Mouse (Mus musculus): ENCODE measurements around the gene Pcnx3. TPM values are rescaled to one million over a fixed set of nuclear protein-coding genes. Genes with fewer than 3 reads are reported as not detected.

Pcnx3 gene
- polyA plus RNA-seq (2015; fragmentation: Nextera tagmentation; extraction: Ambion mirVana): 8.9 and 14.2 TPM in 2 replicates

DNA sequence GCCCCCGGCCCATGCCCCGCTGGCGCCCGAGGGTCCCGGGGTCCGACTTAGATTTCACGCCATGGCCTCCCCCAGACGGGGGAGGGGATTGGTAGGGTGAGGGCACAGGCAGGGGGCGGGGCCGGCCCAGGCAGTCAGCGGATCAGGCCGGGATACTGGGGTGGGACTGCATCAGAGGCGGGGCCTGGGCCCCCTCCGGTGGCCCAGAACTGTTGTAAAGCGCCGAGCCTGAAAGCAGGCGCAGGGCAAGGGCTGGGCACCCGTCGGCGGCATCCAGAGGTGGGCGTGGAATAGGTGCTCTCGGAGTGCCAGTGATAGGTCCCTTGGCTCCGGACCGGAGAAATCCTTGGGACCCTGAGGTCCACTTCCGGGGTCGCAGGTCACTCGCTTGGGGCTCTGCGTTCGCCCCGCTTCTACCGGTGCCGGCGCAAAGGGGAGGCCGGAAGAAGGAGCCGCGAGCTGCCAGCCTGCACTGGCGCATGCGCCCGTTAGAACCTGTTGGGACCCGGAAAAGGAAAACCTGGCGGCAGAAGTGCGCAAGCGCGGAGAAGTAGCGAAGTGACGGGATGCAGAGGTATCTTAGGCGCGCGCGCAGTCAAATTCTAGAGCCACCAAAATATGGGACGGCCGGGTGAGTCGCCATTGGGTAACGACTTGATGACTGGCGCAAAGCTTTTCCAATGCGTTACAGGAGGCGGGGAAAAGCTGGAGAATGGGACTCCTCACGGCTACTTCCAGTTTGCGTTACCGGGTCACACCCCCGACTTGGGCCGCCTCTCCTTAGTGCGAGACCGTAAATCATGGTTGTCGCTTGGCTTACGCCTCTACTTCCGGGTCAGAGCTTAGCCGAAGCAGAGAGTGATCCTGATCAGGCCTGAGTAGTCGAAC is at the start of gene Pcnx3, which contains the start of gene Map3k11:
Pcnx3 (minus strand) TSS at position 709 of the 888 bp plus-strand sequence.
Map3k11 (plus strand) TSS at position 543 of the 888 bp plus-strand sequence.
- H3K27me3 ChIP-seq: no peaks in the 10 kb centered on the region
- H3K4me2 ChIP-seq: peak within 1 kb of the TSS; percentile 98
- peak within 1 kb of the TSS; percentile 97 for H3K27ac ChIP-seq
- peak; percentile 90 for ATAC-seq (replicated peaks; ENCODE audit: insufficient number of reproducible peaks, insufficient read depth, low FRiP score, low read depth)
- H3K9me3 ChIP-seq (replicated peaks): no peaks in the 10 kb centered on the region
- peaks cover 47% of the 10 kb centered on the region for H3K4me1 ChIP-seq (replicated peaks)
- under 1% methylated on average over 68 of the region's 69 CpGs for WGBS
- H3K36me3 ChIP-seq: peaks cover 38% of the 10 kb centered on the region
- H3K9ac ChIP-seq: peak within 1 kb of the TSS; percentile 92
- H3K4me3 ChIP-seq: peak within 1 kb of the TSS; percentile 94

DNA sequence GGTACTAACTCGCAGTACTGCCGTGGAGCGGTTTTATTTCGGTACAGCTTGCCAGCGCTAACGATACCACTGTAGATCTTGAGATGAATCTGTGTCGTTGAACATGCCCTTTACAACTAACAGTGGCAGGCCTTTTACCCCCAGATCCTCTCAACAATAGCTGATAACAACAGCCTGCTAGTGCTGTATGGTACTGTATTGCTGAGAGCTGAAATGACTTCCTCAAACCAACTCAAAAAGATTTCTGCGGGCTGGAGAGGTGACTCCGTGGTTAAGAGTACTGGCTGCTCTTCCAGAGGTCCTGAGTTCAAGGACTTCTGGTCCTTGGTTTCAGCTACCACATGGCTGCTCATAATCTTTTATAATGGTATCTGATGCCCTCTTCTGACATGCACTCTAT is 45.6 kb upstream of the Pcnx3 start:
- peaks cover 5% of the 10 kb centered on the region; the same call in 1 of the 2 replicates for H3K36me3 ChIP-seq
- H3K9me3 ChIP-seq (replicated peaks): no peaks in the 10 kb centered on the region
- no peak overlapping the region for H3K9ac ChIP-seq
- WGBS: 74% methylated on average over 9 of the region's 9 CpGs
- no peak overlapping the region for H3K4me3 ChIP-seq
- H3K27ac ChIP-seq: no peak overlapping the region
- H3K4me1 ChIP-seq (replicated peaks): peaks cover 25% of the 10 kb centered on the region
- peaks cover 18% of the 10 kb centered on the region; the same call in 1 of the 2 replicates for H3K27me3 ChIP-seq
- ATAC-seq (replicated peaks; ENCODE audit: insufficient number of reproducible peaks, insufficient read depth, low FRiP score, low read depth): no peak
- H3K4me2 ChIP-seq: no peak overlapping the region

DNA sequence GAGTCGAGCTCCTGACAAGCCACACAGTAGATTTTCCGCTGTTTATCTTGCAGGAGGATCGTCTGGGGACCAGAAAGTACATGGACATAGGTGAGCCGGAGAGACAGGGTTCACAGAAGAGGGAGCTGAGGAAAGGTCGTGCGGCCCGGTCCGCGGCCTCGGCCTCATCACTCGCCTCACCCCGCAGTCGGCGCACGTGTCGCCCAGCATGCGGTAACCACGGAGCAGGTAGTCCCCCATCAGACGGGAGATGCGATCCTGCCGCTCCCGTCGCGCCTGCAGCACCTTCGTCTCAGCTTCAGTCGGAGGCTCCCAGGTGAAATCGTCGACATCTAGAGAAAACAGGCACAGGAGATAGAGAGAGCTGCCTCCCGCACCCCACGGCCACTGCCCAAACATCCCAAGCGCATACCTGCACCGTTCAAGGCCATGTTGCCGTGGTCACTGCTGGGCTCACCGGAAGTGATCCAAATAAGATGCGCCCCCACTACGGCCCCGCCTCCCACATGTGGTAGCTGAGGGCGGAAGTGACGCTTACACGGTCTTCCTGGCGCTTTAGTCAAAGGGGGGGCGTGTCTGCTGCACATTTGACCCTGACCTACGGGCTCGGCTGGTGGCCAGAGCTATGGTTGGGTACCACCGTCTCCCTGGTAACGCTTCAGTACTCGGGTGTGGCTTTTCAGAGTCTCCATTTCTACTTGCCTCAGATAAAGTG is 42.7 kb upstream of the Pcnx3 start:
- under 1% methylated on average over 47 of the region's 47 CpGs for WGBS
- Histone ChIP-seq H3K27me3 (peaks cover 9% of the 10 kb centered on the region; the same call in 1 of the 2 replicates), H3K9ac (peak overlapping the region; percentile 72), H3K27ac (peak overlapping the region; percentile 48; the same call in 1 of the 2 replicates), H3K36me3 (peaks cover 5% of the 10 kb centered on the region; the same call in 1 of the 2 replicates), H3K4me1 (replicated peaks) (peaks cover 46% of the 10 kb centered on the region), H3K4me2 (peak overlapping the region; percentile 76), H3K9me3 (replicated peaks) (no peaks in the 10 kb centered on the region), H3K4me3 (peak overlapping the region; percentile 78)
- peak; percentile 73 for ATAC-seq (replicated peaks; ENCODE audit: insufficient number of reproducible peaks, insufficient read depth, low FRiP score, low read depth)

DNA sequence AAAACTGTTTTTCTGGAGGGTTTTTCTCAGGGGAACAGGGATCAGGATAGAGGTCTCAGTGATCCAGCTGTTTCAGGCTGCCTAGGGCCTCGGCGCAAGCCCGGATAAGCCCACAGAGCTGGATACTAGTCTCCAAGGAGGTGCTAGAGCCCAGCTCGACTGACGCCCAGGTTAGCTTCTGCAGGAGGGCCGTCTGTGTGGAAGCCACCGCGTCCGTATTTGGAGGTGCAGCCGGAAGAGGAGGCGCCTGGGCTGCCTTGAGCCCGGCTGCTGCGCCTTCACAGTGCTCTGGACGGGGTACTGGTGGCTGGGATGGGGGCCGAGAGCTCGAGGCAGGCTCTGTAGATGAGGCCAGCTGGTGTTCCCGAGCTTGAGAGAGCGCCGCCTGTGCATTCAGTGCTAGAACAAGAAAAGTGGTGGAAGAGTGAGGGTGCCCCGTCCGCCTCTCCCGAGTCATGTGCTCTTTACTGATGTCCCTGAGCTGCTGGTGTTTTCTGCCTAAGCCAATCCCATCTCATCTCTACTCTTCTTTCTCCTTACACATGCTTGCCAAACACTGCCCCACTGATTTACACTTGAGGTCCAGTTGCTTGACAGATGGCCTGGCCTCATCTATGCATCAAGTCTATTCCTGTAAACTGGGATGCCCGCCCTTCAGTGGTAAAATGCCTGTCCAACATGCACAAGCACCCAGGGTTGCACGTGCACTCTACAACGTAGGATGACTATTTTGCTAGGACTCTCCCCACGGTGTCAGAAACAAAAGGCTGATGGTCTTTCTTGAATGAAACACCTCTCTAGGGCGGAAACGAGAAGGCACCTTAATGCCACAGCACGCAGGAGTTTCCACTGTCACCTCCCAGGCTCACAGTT is 41.8 kb upstream of the Pcnx3 start:
- WGBS: 71% methylated on average over 29 of the region's 29 CpGs
- no peak for ATAC-seq (replicated peaks; ENCODE audit: insufficient number of reproducible peaks, insufficient read depth, low FRiP score, low read depth)
- H3K36me3 ChIP-seq: peaks cover 5% of the 10 kb centered on the region; the same call in 1 of the 2 replicates
- peak overlapping the region; percentile 76 for H3K4me2 ChIP-seq
- no peak overlapping the region for H3K27ac ChIP-seq
- H3K9me3 ChIP-seq (replicated peaks): no peaks in the 10 kb centered on the region
- H3K9ac ChIP-seq: peak overlapping the region; percentile 72
- peaks cover 49% of the 10 kb centered on the region for H3K4me1 ChIP-seq (replicated peaks)
- H3K4me3 ChIP-seq: peak overlapping the region; percentile 78
- H3K27me3 ChIP-seq: peaks cover 1% of the 10 kb centered on the region; the same call in 1 of the 2 replicates

DNA sequence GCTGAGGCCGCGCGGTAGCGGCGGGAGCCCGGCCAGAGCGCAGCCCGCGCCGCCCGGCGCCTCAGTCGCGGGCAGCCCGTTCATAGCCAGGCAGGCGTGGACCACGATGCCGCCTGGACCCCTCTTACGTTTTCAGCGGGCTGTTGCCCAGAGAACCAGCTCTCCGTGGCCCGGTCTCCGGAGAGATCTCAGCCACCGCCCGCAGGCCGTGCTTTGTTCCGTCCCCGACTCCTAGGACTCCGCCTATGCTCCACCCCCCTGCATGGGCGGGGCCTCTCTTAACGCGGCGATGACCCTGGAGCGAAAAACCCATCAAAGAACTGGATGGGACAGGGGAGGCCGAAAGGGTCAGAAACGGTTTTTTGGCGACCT is 40.7 kb upstream of the Pcnx3 start, which contains the start of gene Fam89b:
Fam89b (minus strand) TSS at position 210 of the 372 bp plus-strand sequence.
- Histone ChIP-seq H3K4me2 (peak within 1 kb of the TSS; percentile 84), H3K4me1 (replicated peaks) (peaks cover 59% of the 10 kb centered on the region), H3K36me3 (peaks cover 5% of the 10 kb centered on the region; the same call in 1 of the 2 replicates), H3K27me3 (no peaks in the 10 kb centered on the region), H3K9ac (peak within 1 kb of the TSS; percentile 94), H3K4me3 (peak within 1 kb of the TSS; percentile 78), H3K9me3 (replicated peaks) (no peaks in the 10 kb centered on the region), H3K27ac (peak within 1 kb of the TSS; percentile 93)
- ATAC-seq (replicated peaks; ENCODE audit: insufficient number of reproducible peaks, insufficient read depth, low FRiP score, low read depth): peak; percentile 72
- WGBS: under 1% methylated on average over 35 of the region's 37 CpGs

DNA sequence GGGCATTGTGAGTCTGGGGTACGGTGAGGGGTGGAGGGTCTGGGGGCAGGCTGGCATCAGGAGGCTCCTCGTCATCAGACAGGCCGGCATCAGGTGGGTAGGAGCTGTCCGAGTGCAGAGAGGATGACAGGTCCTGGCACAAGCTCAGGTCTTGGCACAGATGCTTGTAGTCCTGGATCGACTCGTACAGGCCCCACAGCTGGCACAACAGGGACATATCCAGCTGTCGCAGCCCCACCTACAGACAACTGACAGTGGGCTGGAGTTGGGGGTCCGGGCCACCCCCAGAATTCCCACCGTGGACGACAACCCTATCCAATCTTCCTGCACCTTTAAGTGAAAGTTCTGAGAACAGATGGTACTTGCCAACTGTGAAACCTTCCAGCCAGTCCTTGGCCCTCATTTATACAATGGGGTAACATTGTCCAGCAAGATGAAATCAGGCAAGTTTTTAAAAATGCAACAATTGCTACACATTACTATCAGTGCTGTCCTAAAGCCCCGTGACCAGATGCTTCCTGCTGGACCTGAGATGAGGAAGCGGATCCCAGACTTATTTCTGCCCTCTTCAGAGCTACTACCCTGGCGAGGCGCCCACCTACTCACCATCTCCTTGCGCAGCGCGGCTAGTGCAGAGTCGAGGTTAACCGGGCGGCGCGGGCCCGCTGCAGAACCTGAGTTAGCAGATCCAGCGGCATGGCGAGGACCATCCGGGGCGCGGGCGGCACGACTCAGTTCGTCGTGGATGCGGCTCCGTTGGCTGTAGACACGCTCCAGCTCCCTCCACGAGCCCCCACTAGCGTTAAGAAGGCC is 40.1 kb upstream of the Pcnx3 start:
- Histone ChIP-seq H3K4me3 (peak overlapping the region; percentile 78), H3K27ac (peak overlapping the region; percentile 93), H3K4me2 (peak overlapping the region; percentile 84), H3K27me3 (no peaks in the 10 kb centered on the region), H3K36me3 (peaks cover 5% of the 10 kb centered on the region; the same call in 1 of the 2 replicates), H3K9me3 (replicated peaks) (no peaks in the 10 kb centered on the region), H3K4me1 (replicated peaks) (peaks cover 65% of the 10 kb centered on the region), H3K9ac (peak overlapping the region; percentile 94)
- WGBS: 9% methylated on average over 37 of the region's 37 CpGs
- ATAC-seq (replicated peaks; ENCODE audit: insufficient number of reproducible peaks, insufficient read depth, low FRiP score, low read depth): peak; percentile 11; the same call in 1 of the 2 replicates

DNA sequence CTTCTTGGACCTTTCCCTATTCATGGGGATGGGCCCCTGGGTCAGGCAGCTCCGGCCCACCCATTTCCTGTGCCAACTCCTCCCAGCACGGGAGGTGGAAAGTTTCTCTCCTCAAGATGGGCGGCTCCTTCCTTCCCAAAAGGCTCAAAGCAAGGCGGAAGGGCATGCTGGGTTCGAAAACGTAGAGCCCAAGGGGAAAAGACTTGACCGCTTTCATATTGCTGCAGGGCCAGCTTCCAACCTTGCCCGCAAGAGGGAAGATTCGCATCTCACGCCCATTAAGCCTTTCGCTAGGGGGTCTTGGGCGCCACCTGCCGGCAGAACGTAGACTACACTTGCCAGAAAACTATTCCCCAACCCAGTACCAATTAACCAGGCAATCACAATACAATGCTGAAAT is 39.0 kb upstream of the Pcnx3 start:
- peak overlapping the region; percentile 94 for H3K9ac ChIP-seq
- peak overlapping the region; percentile 84 for H3K4me2 ChIP-seq
- no peaks in the 10 kb centered on the region for H3K9me3 ChIP-seq (replicated peaks)
- peaks cover 12% of the 10 kb centered on the region for H3K36me3 ChIP-seq
- H3K27me3 ChIP-seq: no peaks in the 10 kb centered on the region
- H3K27ac ChIP-seq: peak overlapping the region; percentile 93
- 3% methylated on average over 14 of the region's 14 CpGs for WGBS
- peaks cover 76% of the 10 kb centered on the region for H3K4me1 ChIP-seq (replicated peaks)
- peak overlapping the region; percentile 78 for H3K4me3 ChIP-seq
- ATAC-seq (replicated peaks; ENCODE audit: insufficient number of reproducible peaks, insufficient read depth, low FRiP score, low read depth): no peak

DNA sequence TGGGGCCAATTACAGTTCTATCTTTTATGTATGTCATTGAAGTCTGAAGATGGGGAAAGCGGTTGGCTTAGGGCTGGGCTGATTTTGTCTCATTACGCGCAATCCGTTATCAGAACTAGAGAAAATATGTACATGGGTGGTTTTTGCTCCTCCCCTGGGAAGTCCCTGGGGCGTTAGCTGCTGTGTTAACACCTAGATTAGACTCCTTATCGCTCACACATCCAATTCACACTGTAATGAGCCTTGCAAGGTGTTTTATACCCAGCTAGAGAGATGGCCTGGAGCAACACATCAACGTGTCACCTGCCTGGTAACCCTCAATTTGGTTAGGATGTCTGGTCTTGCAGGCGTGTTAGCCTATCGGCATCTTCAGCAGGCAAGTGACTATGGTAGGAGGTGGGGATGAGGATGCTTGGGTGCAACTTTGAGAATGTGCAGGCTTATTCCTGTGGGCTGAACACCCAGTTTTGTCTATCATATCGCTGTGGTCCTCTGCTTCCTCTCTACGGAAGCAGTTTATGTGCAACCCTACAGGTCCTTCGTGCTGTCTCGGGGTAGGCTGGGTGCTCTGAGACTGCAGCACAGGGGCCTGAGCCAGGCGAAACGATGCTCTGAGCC is 38.4 kb upstream of the Pcnx3 start:
- H3K4me2 ChIP-seq: peak overlapping the region; percentile 84
- peaks cover 78% of the 10 kb centered on the region for H3K4me1 ChIP-seq (replicated peaks)
- no peaks in the 10 kb centered on the region for H3K27me3 ChIP-seq
- peak overlapping the region; percentile 46; the same call in 1 of the 2 replicates for H3K9ac ChIP-seq
- H3K9me3 ChIP-seq (replicated peaks): no peaks in the 10 kb centered on the region
- peaks cover 17% of the 10 kb centered on the region for H3K36me3 ChIP-seq
- ATAC-seq (replicated peaks; ENCODE audit: insufficient number of reproducible peaks, insufficient read depth, low FRiP score, low read depth): no peak
- peak overlapping the region; percentile 93 for H3K27ac ChIP-seq
- WGBS: 63% methylated on average over 15 of the region's 15 CpGs
- H3K4me3 ChIP-seq: peak overlapping the region; percentile 78

DNA sequence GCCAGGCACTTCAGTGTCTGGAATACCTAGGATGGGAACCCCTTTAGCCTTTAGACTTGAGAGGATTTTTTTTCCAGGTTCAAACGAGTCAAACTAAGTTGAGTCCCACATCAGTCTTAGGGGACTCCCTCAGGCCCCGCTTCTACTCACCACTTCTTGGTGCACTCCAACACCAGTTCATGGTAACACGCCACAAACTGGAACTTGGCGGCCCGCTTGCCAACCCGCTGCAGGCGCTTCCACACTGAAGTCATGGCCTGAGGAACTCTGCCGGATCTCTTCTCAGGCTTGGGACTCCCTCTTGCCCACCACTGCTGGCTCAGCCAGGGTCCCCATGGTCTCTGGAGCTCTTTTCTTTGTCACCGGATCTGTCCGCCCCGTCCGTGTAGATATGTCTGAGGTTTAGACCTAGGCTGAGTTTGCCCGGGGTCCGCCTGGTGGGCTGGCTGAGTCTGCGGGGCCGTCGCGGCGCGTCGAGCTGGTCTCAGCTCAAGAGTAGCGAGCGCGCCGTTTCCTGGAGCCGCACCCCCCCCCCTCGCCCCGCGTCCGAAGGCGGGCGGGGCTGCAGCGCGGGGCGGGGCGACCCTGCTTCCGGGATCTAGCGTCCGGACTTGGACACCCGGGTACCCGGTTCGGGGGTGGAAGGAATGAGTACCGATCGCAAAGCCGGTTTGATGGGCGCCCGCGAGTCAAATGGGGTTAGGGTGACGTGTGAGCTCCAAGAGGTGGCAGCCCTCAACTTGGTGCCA is 37.2 kb upstream of the Pcnx3 start, which contains the start of gene Ehbp1l1:
Ehbp1l1 (minus strand) TSS at position 551 of the 749 bp plus-strand sequence.
- H3K9ac ChIP-seq: peak within 1 kb of the TSS; percentile 72
- peak within 1 kb of the TSS; percentile 78 for H3K4me3 ChIP-seq
- H3K9me3 ChIP-seq (replicated peaks): no peaks in the 10 kb centered on the region
- peak within 1 kb of the TSS; percentile 84 for H3K4me2 ChIP-seq
- no peaks in the 10 kb centered on the region for H3K27me3 ChIP-seq
- peak; percentile 29; the same call in 1 of the 2 replicates for ATAC-seq (replicated peaks; ENCODE audit: insufficient number of reproducible peaks, insufficient read depth, low FRiP score, low read depth)
- H3K36me3 ChIP-seq: peaks cover 27% of the 10 kb centered on the region
- WGBS: 2% methylated on average over 49 of the region's 49 CpGs
- H3K4me1 ChIP-seq (replicated peaks): peaks cover 70% of the 10 kb centered on the region
- peak within 1 kb of the TSS; percentile 93 for H3K27ac ChIP-seq
